Comparison of ENCODE assay signal across 10 mouse cellular contexts in the genomic region with DNA sequence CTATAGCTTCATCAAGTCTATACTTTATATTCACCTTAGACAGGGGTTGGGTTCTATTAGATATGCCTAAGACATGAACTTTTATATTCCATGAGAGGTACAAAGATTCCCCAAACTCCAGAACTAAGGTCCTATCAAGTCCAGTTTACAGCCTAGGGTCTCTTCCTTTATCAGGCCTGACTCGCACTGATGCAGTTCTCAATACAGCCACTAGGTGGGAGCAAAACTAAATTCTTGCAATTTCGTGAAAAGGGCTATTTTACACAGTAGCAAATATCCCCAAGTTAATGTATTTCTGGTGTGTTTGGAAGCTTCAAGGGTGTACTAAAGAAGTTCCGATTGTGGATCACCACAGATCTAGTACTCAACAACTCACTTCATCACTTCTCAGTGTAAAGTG. TPM values are rescaled to one million over a fixed set of nuclear protein-coding genes. Genes with fewer than 3 reads are reported as not detected.
DNase-seq lines count a peak whose midpoint lies in the region; ATAC-seq lines count a peak whose summit lies in the region.
"Had no signal": no experiment of that assay in that cellular context is flagged by ENCODE, and none has a peak within 500 bp of the region (broad histone marks: within the 10 kb centered on the region; RNA-seq: fewer than 3 reads in every experiment).

No protein-coding gene starts in this region.

- no peak; the same call in 1 of the 2 replicates for ATAC-seq in neural tube, embryonic 15.5 days (ENCODE audit: low FRiP score)

- no peaks in the 10 kb centered on the region for H3K36me3 ChIP-seq in neural tube, embryonic 15.5 days
- H3K36me3 ChIP-seq: stomach, embryonic 15.5 days had no signal

- H3K4me1 ChIP-seq in neural tube, embryonic 15.5 days, result no peaks in the 10 kb centered on the region
- H3K4me1 ChIP-seq: stomach, embryonic 15.5 days had no signal

- no peak overlapping the region for H3K4me2 ChIP-seq in neural tube, embryonic 15.5 days
- H3K4me2 ChIP-seq: stomach, embryonic 15.5 days had no signal

- H3K27me3 ChIP-seq in neural tube, embryonic 15.5 days (replicated peaks), result no peaks in the 10 kb centered on the region
- H3K27me3 ChIP-seq: stomach, embryonic 15.5 days had no signal

- WGBS in neural tube, embryonic 15.5 days, result 22% methylated on average over 3 of the region's 3 CpGs

- no peak overlapping the region for H3K27ac ChIP-seq in neural tube, embryonic 15.5 days (replicated peaks)
- H3K27ac ChIP-seq: stomach, embryonic 15.5 days had no signal

- no peak overlapping the region for H3K9ac ChIP-seq in neural tube, embryonic 15.5 days (replicated peaks)
- H3K9ac ChIP-seq: stomach, embryonic 15.5 days had no signal

- H3K4me3 ChIP-seq in neural tube, embryonic 15.5 days (replicated peaks), result no peak overlapping the region
- H3K4me3 ChIP-seq: stomach, embryonic 15.5 days had no signal

- no peaks in the 10 kb centered on the region for H3K9me3 ChIP-seq in neural tube, embryonic 15.5 days (replicated peaks)
- H3K9me3 ChIP-seq: stomach, embryonic 15.5 days had no signal

- DNase-seq in gastrocnemius, adult 18-20 months (ENCODE audit: low spot score), result peak; percentile 5
- no peak for DNase-seq in gastrocnemius, adult 8-10 months (ENCODE audit: low spot score in 2 of 2)
- DNase-seq in neural tube, embryonic 10.5 days (ENCODE audit: extremely low spot score, low spot score), result peak; percentile 26
- DNase-seq in embryo, embryonic 11 days, result peak; percentile 44
- peak; percentile 3 for DNase-seq in layer of hippocampus, adult 9-11 months
- peak; percentile 67 for DNase-seq in naive thymus-derived CD4-positive, alpha-beta T cell, adult 2 months (ENCODE audit: low read depth)
- no peak for DNase-seq in ovary, postnatal 10 days (ENCODE audit: low spot score)

RNA-seq across cellular contexts. Expression of gene Tceal3, which starts 8.8 kb away (rescaled TPM):
- total RNA-seq in gastrocnemius, adult 18-20 months (2021), result under 1 TPM; 0.81 to 0.84 TPM
- total RNA-seq in gastrocnemius, adult 8-10 months (2022), result 1 to 10 TPM in 1 of 4 experiments, under 1 TPM in 1, not detected in 2; 0.91 to 1.1 TPM
- 75.6 and 89.4 TPM in 2 replicates for polyA plus RNA-seq in neural tube, embryonic 15.5 days (2015; fragmentation: Nextera tagmentation; extraction: Ambion mirVana)

RNA-seq across cellular contexts. Expression of gene Kir3dl2, which starts 55.6 kb away (rescaled TPM):
- not detected for total RNA-seq in gastrocnemius, adult 18-20 months (2021)
- not detected for total RNA-seq in gastrocnemius, adult 8-10 months (2022)
- polyA plus RNA-seq in neural tube, embryonic 15.5 days (2015; fragmentation: Nextera tagmentation; extraction: Ambion mirVana), result not detected in 2 replicates
- polyA plus RNA-seq: liver, embryonic 16.5 days; stomach, embryonic 15.5 days had no signal

Comparison
In these comparisons a context has a peak if more than half of its experiments do, and no peak if none do; other contexts are left out.
1. DNase-seq: peak in gastrocnemius, adult 18-20 months (single experiment), neural tube, embryonic 10.5 days (single experiment), embryo, embryonic 11 days (single experiment), layer of hippocampus, adult 9-11 months (single experiment) and naive thymus-derived CD4-positive, alpha-beta T cell, adult 2 months (single experiment); none in gastrocnemius, adult 8-10 months (0 of 2) and ovary, postnatal 10 days (single experiment).